Mouse (Mus musculus): Measurements from ENCODE around the gene Dlec1. TPM values are rescaled to one million over a fixed set of nuclear protein-coding genes. Genes with fewer than 3 reads are reported as not detected.
A peak's percentile ranks its signal among the peaks of the same experiment; 100 is the strongest.

Gene Dlec1
- polyA plus RNA-seq, 1 experiment from 2014 or later: 0.05 TPM

GRCm38 (mm10) chr9:119087309-119087708 lies 15.0 kb upstream of the Dlec1 start:
- H3K4me2 ChIP-seq (ENCODE audit: low read depth, low read length): no peak overlapping the region
- H3K9me3 ChIP-seq (ENCODE audit: low read length): no peaks in the 10 kb centered on the region
- TF ChIP-seq CTCF (IDR thresholded peaks at IDR 0.05; ENCODE audit: low read depth) (no peak), EP300 (IDR thresholded peaks at IDR 0.05; ENCODE audit: low read depth) (no peak)
- H3K4me1 ChIP-seq (ENCODE audit: insufficient read depth): peaks cover 9% of the 10 kb centered on the region; the same call in 1 of the 2 replicates
- H3K27me3 ChIP-seq (ENCODE audit: insufficient read depth, low read length): peaks cover 19% of the 10 kb centered on the region
- no peak overlapping the region for H3K4me3 ChIP-seq (ENCODE audit: low read depth, low read length)
- ATAC-seq (no peak), DNase-seq (no peak)
- no peak overlapping the region for H3K9ac ChIP-seq (replicated peaks)
- H3K36me3 ChIP-seq (replicated peaks; ENCODE audit: insufficient read depth, low read length): no peaks in the 10 kb centered on the region
- WGBS (ENCODE audit: insufficient replicate concordance): 62% methylated on average over 5 of the region's 5 CpGs
- no peak overlapping the region for H3K27ac ChIP-seq (ENCODE audit: low read depth)

GRCm38 (mm10) chr9:119088148-119088801 lies 14.0 kb upstream of the Dlec1 start:
- H3K4me3 ChIP-seq (ENCODE audit: low read depth, low read length): peak overlapping the region; percentile 41
- H3K4me1 ChIP-seq (ENCODE audit: insufficient read depth): peaks cover 9% of the 10 kb centered on the region
- peaks cover 29% of the 10 kb centered on the region for H3K27me3 ChIP-seq (ENCODE audit: insufficient read depth, low read length)
- peak; percentile 80 for ATAC-seq
- no peak for TF ChIP-seq CTCF (IDR thresholded peaks at IDR 0.05; ENCODE audit: low read depth)
- no peak for TF ChIP-seq EP300 (IDR thresholded peaks at IDR 0.05; ENCODE audit: low read depth)
- H3K9me3 ChIP-seq (ENCODE audit: low read length): no peaks in the 10 kb centered on the region
- no peaks in the 10 kb centered on the region for H3K36me3 ChIP-seq (replicated peaks; ENCODE audit: insufficient read depth, low read length)
- no peak overlapping the region for H3K9ac ChIP-seq (replicated peaks)
- H3K27ac ChIP-seq (ENCODE audit: low read depth): 0 out of 2 replicates have a peak overlapping the region, but pooled peaks have one; percentile 23
- H3K4me2 ChIP-seq (ENCODE audit: low read depth, low read length): peak overlapping the region; percentile 65
- peak; percentile 88 for DNase-seq
- WGBS (ENCODE audit: insufficient replicate concordance): 1% methylated on average over 24 of the region's 24 CpGs

- H3K4me3 ChIP-seq (ENCODE audit: low read depth, low read length): no peak overlapping the region
- peaks cover 9% of the 10 kb centered on the region for H3K4me1 ChIP-seq (ENCODE audit: insufficient read depth)
- H3K27me3 ChIP-seq (ENCODE audit: insufficient read depth, low read length): peaks cover 41% of the 10 kb centered on the region
- no peak for TF ChIP-seq CTCF (IDR thresholded peaks at IDR 0.05; ENCODE audit: low read depth)
- no peak for TF ChIP-seq EP300 (IDR thresholded peaks at IDR 0.05; ENCODE audit: low read depth)
- no peak overlapping the region for H3K27ac ChIP-seq (ENCODE audit: low read depth)
- DNase-seq: no peak
- no peak overlapping the region for H3K4me2 ChIP-seq (ENCODE audit: low read depth, low read length)
- ATAC-seq: no peak
- no peaks in the 10 kb centered on the region for H3K36me3 ChIP-seq (replicated peaks; ENCODE audit: insufficient read depth, low read length)
- no peak overlapping the region for H3K9ac ChIP-seq (replicated peaks)
- H3K9me3 ChIP-seq (ENCODE audit: low read length): no peaks in the 10 kb centered on the region
- WGBS (ENCODE audit: insufficient replicate concordance): 86% methylated on average over 7 of the region's 7 CpGs
These were observed 12.8 kb upstream of the Dlec1 start for GRCm38 (mm10) chr9:119089437-119089836.

GRCm38 (mm10) chr9:119090462-119090861 lies 11.8 kb upstream of the Dlec1 start:
- no peak overlapping the region for H3K4me2 ChIP-seq (ENCODE audit: low read depth, low read length)
- 85% methylated on average over 5 of the region's 5 CpGs for WGBS (ENCODE audit: insufficient replicate concordance)
- H3K27me3 ChIP-seq (ENCODE audit: insufficient read depth, low read length): peaks cover 47% of the 10 kb centered on the region
- TF ChIP-seq EP300 (IDR thresholded peaks at IDR 0.05; ENCODE audit: low read depth) (no peak), CTCF (IDR thresholded peaks at IDR 0.05; ENCODE audit: low read depth) (no peak)
- DNase-seq (no peak), ATAC-seq (no peak)
- H3K4me3 ChIP-seq (ENCODE audit: low read depth, low read length): no peak overlapping the region
- H3K36me3 ChIP-seq (replicated peaks; ENCODE audit: insufficient read depth, low read length): no peaks in the 10 kb centered on the region
- H3K27ac ChIP-seq (ENCODE audit: low read depth): no peak overlapping the region
- no peaks in the 10 kb centered on the region for H3K9me3 ChIP-seq (ENCODE audit: low read length)
- H3K4me1 ChIP-seq (ENCODE audit: insufficient read depth): peaks cover 9% of the 10 kb centered on the region
- H3K9ac ChIP-seq (replicated peaks): no peak overlapping the region

GRCm38 (mm10) chr9:119091581-119092310 lies 10.5 kb upstream of the Dlec1 start:
- no peak overlapping the region for H3K4me2 ChIP-seq (ENCODE audit: low read depth, low read length)
- no peak overlapping the region for H3K27ac ChIP-seq (ENCODE audit: low read depth)
- TF ChIP-seq EP300 (IDR thresholded peaks at IDR 0.05; ENCODE audit: low read depth): no peak
- no peak for TF ChIP-seq CTCF (IDR thresholded peaks at IDR 0.05; ENCODE audit: low read depth)
- DNase-seq (no peak), ATAC-seq (no peak)
- H3K9me3 ChIP-seq (ENCODE audit: low read length): no peaks in the 10 kb centered on the region
- H3K4me1 ChIP-seq (ENCODE audit: insufficient read depth): peaks cover 9% of the 10 kb centered on the region
- H3K9ac ChIP-seq (replicated peaks): no peak overlapping the region
- no peaks in the 10 kb centered on the region for H3K36me3 ChIP-seq (replicated peaks; ENCODE audit: insufficient read depth, low read length)
- H3K4me3 ChIP-seq (ENCODE audit: low read depth, low read length): no peak overlapping the region
- H3K27me3 ChIP-seq (ENCODE audit: insufficient read depth, low read length): peaks cover 47% of the 10 kb centered on the region
- 70% methylated on average over 12 of the region's 12 CpGs for WGBS (ENCODE audit: insufficient replicate concordance)
